Mouse (Mus musculus): ENCODE data around the gene P3h3. TPM values are rescaled to one million over a fixed set of nuclear protein-coding genes. Genes with fewer than 3 reads are reported as not detected.
"Not testable (repeated sequence)": the region's sequence is repeated elsewhere in the genome, so short reads cannot be mapped to it uniquely, and the experiment has no call there.

P3h3 gene
- polyA plus RNA-seq, 1 experiment from 2014 or later, result 4.5 TPM

DNA sequence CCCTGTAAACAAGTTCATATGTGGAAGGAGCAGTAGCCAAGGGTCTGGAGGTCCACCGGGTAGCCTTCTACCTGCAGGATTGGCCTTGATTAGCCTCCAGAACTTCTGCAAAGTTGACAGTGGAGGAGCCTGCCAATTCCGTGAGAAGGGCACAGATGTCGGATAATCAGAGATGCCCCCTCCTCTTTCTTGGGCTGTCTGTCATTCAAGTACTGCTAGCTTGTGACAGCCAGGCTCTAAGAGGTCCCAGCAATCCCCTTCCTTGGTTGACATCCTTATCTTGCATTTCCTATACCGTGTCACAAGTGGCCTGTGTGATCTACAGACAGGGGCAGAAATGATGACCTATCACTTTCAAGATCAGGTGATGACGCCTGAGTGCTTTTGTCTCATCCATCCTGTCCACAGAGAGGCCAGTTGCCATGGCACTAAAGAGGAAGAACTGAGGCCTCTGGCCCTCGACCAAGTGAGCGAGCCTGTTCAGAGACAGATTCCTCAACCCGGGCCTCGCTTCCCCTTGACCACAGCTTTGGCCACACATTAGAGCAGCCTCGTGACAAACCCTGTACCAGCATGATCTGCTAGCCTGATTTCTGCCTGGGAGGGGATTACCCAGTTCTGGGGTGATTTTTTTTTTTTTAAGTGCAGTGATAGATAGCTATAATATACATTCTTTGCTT, 43.4 kb upstream of the P3h3 start:
- no peaks in the 10 kb centered on the region for H3K9me3 ChIP-seq (ENCODE audit: control insufficient read depth)
- no peaks in the 10 kb centered on the region for H3K27me3 ChIP-seq (replicated peaks; ENCODE audit: control insufficient read depth, insufficient read depth, low read length)
- no peak for TF ChIP-seq CTCF (IDR thresholded peaks at IDR 0.05; ENCODE audit: low read depth)
- no peak overlapping the region for H3K9ac ChIP-seq (ENCODE audit: low read depth, low read length)
- 67% methylated on average over 10 of the region's 10 CpGs for WGBS
- H3K4me3 ChIP-seq (ENCODE audit: low read depth, low read length), result no peak overlapping the region
- no peaks in the 10 kb centered on the region for H3K4me1 ChIP-seq (replicated peaks; ENCODE audit: control insufficient read depth, insufficient read depth, low read length)
- no peaks in the 10 kb centered on the region for H3K36me3 ChIP-seq (ENCODE audit: control insufficient read depth, insufficient read depth)
- H3K27ac ChIP-seq (ENCODE audit: low read depth, low read length), result no peak overlapping the region
- no peak for ATAC-seq
- H3K4me2 ChIP-seq (replicated peaks; ENCODE audit: low read depth), result no peak overlapping the region

DNA sequence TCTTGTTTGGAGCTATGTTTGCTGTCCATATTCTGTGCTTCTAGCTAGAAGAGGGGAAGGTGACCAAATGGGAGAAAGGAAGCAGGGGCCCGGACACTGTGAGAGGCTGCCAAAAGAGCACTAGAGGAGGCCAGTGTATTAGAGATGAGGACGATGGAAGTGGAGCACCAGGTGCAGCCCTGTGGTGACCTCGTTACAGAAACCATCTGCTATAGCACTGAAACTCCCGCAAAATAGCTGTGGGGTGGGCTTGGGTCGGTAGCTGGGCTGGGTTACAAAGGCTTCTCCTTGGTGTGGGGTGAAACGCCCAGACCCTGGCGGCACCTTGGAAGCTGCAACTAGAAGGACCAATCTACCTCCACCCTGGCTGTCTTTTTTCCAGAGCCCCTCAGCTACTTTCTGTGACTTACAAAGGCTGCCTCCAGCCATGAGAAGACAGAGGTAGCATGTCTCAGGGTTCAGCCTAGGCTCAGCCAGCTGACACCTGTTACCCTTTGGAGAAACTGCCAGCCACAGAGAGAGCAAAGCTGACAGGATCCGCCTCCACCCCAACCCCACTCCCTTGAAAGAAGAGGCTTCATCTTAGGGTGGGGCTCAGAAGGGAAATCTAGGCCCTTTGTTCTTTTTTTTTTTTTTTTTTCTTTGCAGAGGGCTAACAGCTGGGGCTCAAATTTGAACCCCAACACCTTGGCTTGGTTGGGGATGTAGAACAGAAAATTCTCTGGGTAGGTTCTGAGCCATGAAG, 42.7 kb upstream of the P3h3 start:
- Histone ChIP-seq H3K4me1 (replicated peaks; ENCODE audit: control insufficient read depth, insufficient read depth, low read length) (no peaks in the 10 kb centered on the region), H3K9me3 (ENCODE audit: control insufficient read depth) (no peaks in the 10 kb centered on the region), H3K4me2 (replicated peaks; ENCODE audit: low read depth) (no peak overlapping the region), H3K4me3 (ENCODE audit: low read depth, low read length) (no peak overlapping the region), H3K36me3 (ENCODE audit: control insufficient read depth, insufficient read depth) (no peaks in the 10 kb centered on the region), H3K9ac (ENCODE audit: low read depth, low read length) (no peak overlapping the region), H3K27me3 (replicated peaks; ENCODE audit: control insufficient read depth, insufficient read depth, low read length) (no peaks in the 10 kb centered on the region), H3K27ac (ENCODE audit: low read depth, low read length) (no peak overlapping the region)
- ATAC-seq, result no peak
- TF ChIP-seq CTCF (IDR thresholded peaks at IDR 0.05; ENCODE audit: low read depth), result no peak
- 62% methylated on average over 8 of the region's 8 CpGs for WGBS

DNA sequence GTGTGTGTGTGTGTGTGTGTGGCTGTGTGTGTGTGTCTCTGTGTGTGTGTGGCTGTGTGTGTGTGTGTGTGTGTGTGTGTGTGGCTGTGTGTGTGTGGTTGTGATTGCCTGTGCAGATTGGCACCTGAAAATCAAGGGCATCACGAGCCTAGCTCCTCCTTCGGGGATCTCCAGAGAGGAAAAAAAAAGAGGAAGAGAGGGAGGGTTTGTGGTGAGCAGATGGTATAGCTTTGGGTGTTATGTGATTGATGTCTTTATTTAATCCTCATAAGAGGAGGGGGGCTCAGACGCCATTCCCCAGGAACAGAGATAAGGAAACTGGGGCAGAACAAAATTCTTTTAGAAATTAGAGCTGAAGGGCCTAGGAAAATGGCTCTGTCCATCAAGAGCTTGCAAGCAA, 40.8 kb upstream of the P3h3 start:
- Histone ChIP-seq H3K4me3 (ENCODE audit: low read depth, low read length) (no peak overlapping the region), H3K9ac (ENCODE audit: low read depth, low read length) (no peak overlapping the region), H3K9me3 (ENCODE audit: control insufficient read depth) (no peaks in the 10 kb centered on the region), H3K4me1 (replicated peaks; ENCODE audit: control insufficient read depth, insufficient read depth, low read length) (no peaks in the 10 kb centered on the region), H3K27ac (ENCODE audit: low read depth, low read length) (no peak overlapping the region), H3K36me3 (ENCODE audit: control insufficient read depth, insufficient read depth) (no peaks in the 10 kb centered on the region), H3K4me2 (replicated peaks; ENCODE audit: low read depth) (no peak overlapping the region), H3K27me3 (replicated peaks; ENCODE audit: control insufficient read depth, insufficient read depth, low read length) (no peaks in the 10 kb centered on the region)
- ATAC-seq, result no peak
- no peak for TF ChIP-seq CTCF (IDR thresholded peaks at IDR 0.05; ENCODE audit: low read depth)
- WGBS, result 45% methylated on average over 3 of the region's 3 CpGs

DNA sequence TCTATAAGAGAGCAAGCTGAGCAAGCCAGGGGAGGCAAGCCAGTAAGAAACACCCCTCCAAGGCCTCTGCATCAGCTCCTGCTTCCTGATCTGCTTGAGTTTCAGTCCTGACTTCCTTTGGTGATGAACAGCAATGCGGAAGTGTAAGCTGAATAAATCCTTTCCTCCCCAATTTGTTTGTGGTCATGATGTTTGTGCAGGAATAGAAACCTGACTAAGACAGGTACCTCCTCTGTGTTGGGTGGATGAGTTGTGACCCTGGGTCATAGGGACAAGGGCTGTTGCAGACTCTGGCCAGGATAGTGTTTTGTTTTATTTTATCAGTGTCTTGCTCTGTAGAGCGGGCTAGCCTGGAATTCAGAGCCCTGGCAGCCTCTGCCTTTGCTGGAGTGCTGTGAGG, 36.6 kb upstream of the P3h3 start:
- not testable (repeated sequence) for H3K4me3 ChIP-seq (ENCODE audit: low read depth, low read length); ATAC-seq; H3K4me1 ChIP-seq (replicated peaks; ENCODE audit: control insufficient read depth, insufficient read depth, low read length); H3K36me3 ChIP-seq (ENCODE audit: control insufficient read depth, insufficient read depth); H3K9ac ChIP-seq (ENCODE audit: low read depth, low read length); H3K27me3 ChIP-seq (replicated peaks; ENCODE audit: control insufficient read depth, insufficient read depth, low read length); H3K4me2 ChIP-seq (replicated peaks; ENCODE audit: low read depth); H3K9me3 ChIP-seq (ENCODE audit: control insufficient read depth); H3K27ac ChIP-seq (ENCODE audit: low read depth, low read length)
- WGBS, result 89% methylated on average over 2 of the region's 2 CpGs

DNA sequence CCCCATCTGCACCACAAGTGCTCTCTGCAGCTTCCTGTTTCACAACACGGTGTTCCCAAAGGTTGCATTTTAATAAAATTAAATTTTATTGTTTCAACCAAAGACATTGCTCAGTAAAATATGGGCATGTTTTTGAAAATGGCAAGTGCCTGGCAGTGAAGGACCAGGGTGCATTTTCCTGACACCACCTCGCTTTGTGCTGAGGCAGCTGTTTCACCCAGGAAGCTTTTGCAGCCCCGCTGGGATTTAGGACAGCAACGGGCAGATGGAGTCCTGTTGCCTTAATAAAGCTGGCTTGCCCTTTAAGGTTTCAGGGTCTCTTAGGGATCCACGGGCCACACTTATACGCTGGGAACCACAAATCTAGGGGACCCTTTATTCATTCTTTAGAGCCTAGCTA, 33.4 kb upstream of the P3h3 start:
- H3K4me1 ChIP-seq (replicated peaks; ENCODE audit: control insufficient read depth, insufficient read depth, low read length), result no peaks in the 10 kb centered on the region
- no peak overlapping the region for H3K4me3 ChIP-seq (ENCODE audit: low read depth, low read length)
- no peak overlapping the region for H3K9ac ChIP-seq (ENCODE audit: low read depth, low read length)
- 61% methylated on average over 6 of the region's 6 CpGs for WGBS
- no peak overlapping the region for H3K4me2 ChIP-seq (replicated peaks; ENCODE audit: low read depth)
- no peaks in the 10 kb centered on the region for H3K36me3 ChIP-seq (ENCODE audit: control insufficient read depth, insufficient read depth)
- H3K27ac ChIP-seq (ENCODE audit: low read depth, low read length), result no peak overlapping the region
- H3K9me3 ChIP-seq (ENCODE audit: control insufficient read depth), result no peaks in the 10 kb centered on the region
- TF ChIP-seq CTCF (IDR thresholded peaks at IDR 0.05; ENCODE audit: low read depth), result no peak
- no peaks in the 10 kb centered on the region for H3K27me3 ChIP-seq (replicated peaks; ENCODE audit: control insufficient read depth, insufficient read depth, low read length)
- ATAC-seq, result no peak

DNA sequence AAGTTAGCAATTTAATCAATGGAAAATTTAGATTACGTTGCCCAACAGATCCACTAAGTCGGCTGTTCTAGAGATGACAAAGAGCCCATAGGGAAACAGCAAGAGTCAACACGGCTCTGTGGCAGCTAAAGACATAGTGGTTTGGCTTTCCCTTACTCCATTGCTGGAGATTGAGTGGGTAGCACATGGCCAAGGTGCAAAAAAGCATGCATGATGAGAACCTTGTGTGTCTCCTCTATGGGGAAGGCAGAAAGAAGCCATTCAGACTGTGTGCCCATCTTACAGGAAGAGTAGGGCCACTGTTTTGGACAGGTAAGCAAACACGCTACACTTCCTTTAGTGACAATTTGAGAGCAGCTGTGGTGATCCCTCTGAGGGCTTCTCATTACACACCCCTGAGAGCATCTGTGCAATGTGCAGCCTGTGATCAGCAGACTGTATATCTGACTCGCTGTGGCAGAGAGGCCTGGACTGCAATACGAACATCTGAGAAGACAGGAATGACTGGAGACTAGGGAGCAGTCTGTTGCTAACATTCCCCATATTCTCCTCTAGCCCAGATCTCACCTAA, 31.1 kb upstream of the P3h3 start:
- TF ChIP-seq CTCF (IDR thresholded peaks at IDR 0.05; ENCODE audit: low read depth), result no peak
- Histone ChIP-seq H3K27ac (ENCODE audit: low read depth, low read length) (no peak overlapping the region), H3K4me1 (replicated peaks; ENCODE audit: control insufficient read depth, insufficient read depth, low read length) (no peaks in the 10 kb centered on the region), H3K9me3 (ENCODE audit: control insufficient read depth) (no peaks in the 10 kb centered on the region), H3K9ac (ENCODE audit: low read depth, low read length) (no peak overlapping the region), H3K4me2 (replicated peaks; ENCODE audit: low read depth) (no peak overlapping the region), H3K27me3 (replicated peaks; ENCODE audit: control insufficient read depth, insufficient read depth, low read length) (no peaks in the 10 kb centered on the region), H3K36me3 (ENCODE audit: control insufficient read depth, insufficient read depth) (no peaks in the 10 kb centered on the region), H3K4me3 (ENCODE audit: low read depth, low read length) (no peak overlapping the region)
- no peak for ATAC-seq
- WGBS, result 90% methylated on average over 6 of the region's 6 CpGs

All from intestine, postnatal 0 days (tissue).